29 mouse cellular contexts compared by ENCODE assay signal in genomic region chr4:150822624-150823023, GRCm38 (mm10). TPM values are rescaled to one million over a fixed set of nuclear protein-coding genes. Genes with fewer than 3 reads are reported as not detected.
A peak's percentile ranks its signal among the peaks of the same experiment; 100 is the strongest.
DNase-seq lines count a peak whose midpoint lies in the region; ATAC-seq and TF ChIP-seq lines count a peak whose summit lies in the region.
"Had no signal": no experiment of that assay in that cellular context is flagged by ENCODE, and none has a peak within 500 bp of the region (broad histone marks: within the 10 kb centered on the region; RNA-seq: fewer than 3 reads in every experiment).

No protein-coding gene starts in this region.

- DNase-seq in gastrocnemius, adult 2 months = no peak
- no peak for DNase-seq in gastrocnemius, postnatal 14 days
- no peak for DNase-seq in lung, postnatal 0 days (ENCODE audit: low spot score)
- DNase-seq in lung, postnatal 10 days = no peak
- peak; percentile 40 to 47 for DNase-seq in kidney, postnatal 36 days
- no peak for DNase-seq in forebrain, embryonic 14.5 days (ENCODE audit: low spot score)
- no peak for DNase-seq in layer of hippocampus, adult 9-10 months (ENCODE audit: low spot score)
- DNase-seq: adrenal gland, postnatal 10 days; cerebellum, adult 8-10 months; cerebellum, postnatal 25 days; forebrain, postnatal 0 days; gastrocnemius, postnatal 25 days; heart, adult 11 months; heart, postnatal 4 days; lung, adult 2 months; right cerebral cortex, postnatal 4 days; thymus, adult 18-20 months; thymus, postnatal 4 days had no signal

- no peak for ATAC-seq in lung, postnatal 0 days
- ATAC-seq in forebrain, embryonic 14.5 days = no peak
- ATAC-seq: forebrain, postnatal 0 days; intestine, embryonic 16.5 days; midbrain, embryonic 13.5 days; Patski had no signal

- no peak for TF ChIP-seq CTCF in gastrocnemius, adult 2 months (IDR thresholded peaks at IDR 0.05)
- TF ChIP-seq CTCF in lung, postnatal 0 days (IDR thresholded peaks at IDR 0.05) = no peak

- no peaks in the 10 kb centered on the region for H3K36me3 ChIP-seq in lung, postnatal 0 days (ENCODE audit: insufficient read depth, low read length)
- no peaks in the 10 kb centered on the region for H3K36me3 ChIP-seq in forebrain, embryonic 14.5 days (ENCODE audit: control insufficient read depth, insufficient read depth, low read length)
- H3K36me3 ChIP-seq: hindbrain, embryonic 13.5 days; limb, embryonic 15.5 days; midbrain, embryonic 13.5 days; neural tube, embryonic 13.5 days had no signal

- intact Hi-C loops in gastrocnemius, adult 2 months (cut with DNase I) = no loop called here
- intact Hi-C loops in gastrocnemius, postnatal 14 days (cut with DNase I; ENCODE audit: low total_unique reads) = no loop called here

- no peak overlapping the region for H3K9ac ChIP-seq in lung, postnatal 0 days (replicated peaks; ENCODE audit: low read depth)
- H3K9ac ChIP-seq in forebrain, embryonic 14.5 days (ENCODE audit: low read length) = no peak overlapping the region
- H3K9ac ChIP-seq: forebrain, postnatal 0 days; hindbrain, embryonic 13.5 days; limb, embryonic 15.5 days; liver, embryonic 14.5 days; midbrain, embryonic 13.5 days; neural tube, embryonic 13.5 days had no signal

- H3K4me1 ChIP-seq in lung, postnatal 0 days (ENCODE audit: insufficient read depth, low read depth, low read length) = peaks cover 34% of the 10 kb centered on the region; the same call in 1 of the 2 replicates
- H3K4me1 ChIP-seq in forebrain, embryonic 14.5 days (ENCODE audit: control insufficient read depth, insufficient read depth, low read length) = no peaks in the 10 kb centered on the region

- 77% methylated on average over 9 of the region's 9 CpGs for WGBS in lung, postnatal 0 days
- WGBS in forebrain, embryonic 14.5 days = 80% methylated on average over 9 of the region's 9 CpGs

- H3K9me3 ChIP-seq in lung, postnatal 0 days (ENCODE audit: low read length) = no peaks in the 10 kb centered on the region
- H3K9me3 ChIP-seq in forebrain, embryonic 14.5 days (replicated peaks; ENCODE audit: control insufficient read depth, low read length) = no peaks in the 10 kb centered on the region
- H3K9me3 ChIP-seq: hindbrain, embryonic 13.5 days; limb, embryonic 15.5 days; megakaryocyte, embryonic 14.5 days; midbrain, embryonic 13.5 days; neural tube, embryonic 13.5 days had no signal

- H3K4me2 ChIP-seq in lung, postnatal 0 days (replicated peaks; ENCODE audit: low read depth, low read length) = no peak overlapping the region
- H3K4me2 ChIP-seq in forebrain, embryonic 14.5 days (ENCODE audit: low read length) = no peak overlapping the region
- H3K4me2 ChIP-seq: heart, embryonic 11.5 days; hindbrain, embryonic 13.5 days; limb, embryonic 15.5 days; midbrain, embryonic 13.5 days; neural tube, embryonic 13.5 days had no signal

- TF ChIP-seq EP300 in lung, postnatal 0 days (IDR thresholded peaks at IDR 0.05) = no peak

- H3K27ac ChIP-seq in gastrocnemius, adult 2 months = peak overlapping the region; percentile 12
- H3K27ac ChIP-seq in lung, postnatal 0 days (ENCODE audit: low read length) = peak overlapping the region; percentile 76
- no peak overlapping the region for H3K27ac ChIP-seq in forebrain, embryonic 14.5 days (ENCODE audit: low read depth, low read length)
- H3K27ac ChIP-seq: hindbrain, embryonic 13.5 days; left cerebral cortex, adult 2 months; limb, embryonic 15.5 days; liver, embryonic 14.5 days; midbrain, embryonic 13.5 days; neural tube, embryonic 13.5 days; stomach, postnatal 0 days had no signal

- no peaks in the 10 kb centered on the region for H3K27me3 ChIP-seq in lung, postnatal 0 days (replicated peaks; ENCODE audit: insufficient read depth, low read length)
- H3K27me3 ChIP-seq in forebrain, embryonic 14.5 days (replicated peaks; ENCODE audit: control insufficient read depth, insufficient read depth, low read length) = no peaks in the 10 kb centered on the region
- H3K27me3 ChIP-seq: hindbrain, embryonic 13.5 days; limb, embryonic 15.5 days; midbrain, embryonic 13.5 days; neural tube, embryonic 13.5 days; Patski had no signal

- no peak overlapping the region for H3K4me3 ChIP-seq in gastrocnemius, adult 2 months
- H3K4me3 ChIP-seq in lung, postnatal 0 days (ENCODE audit: low read depth, low read length) = no peak overlapping the region
- H3K4me3 ChIP-seq in forebrain, embryonic 14.5 days (ENCODE audit: low read depth, low read length) = no peak overlapping the region
- H3K4me3 ChIP-seq: hindbrain, embryonic 13.5 days; left cerebral cortex, adult 2 months; limb, embryonic 15.5 days; megakaryocyte, embryonic 14.5 days; midbrain, embryonic 13.5 days; neural tube, embryonic 13.5 days had no signal

RNA-seq across cellular contexts. Expression of gene Errfi1, which starts 31.1 kb away (rescaled TPM):
- 10 to 100 TPM; 20.7 to 50.5 TPM for total RNA-seq in gastrocnemius, adult 2 months (2021)
- 10 to 100 TPM; 17.0 to 34.2 TPM for total RNA-seq in gastrocnemius, postnatal 14 days (2021)
- polyA plus RNA-seq in lung, postnatal 0 days (2015; fragmentation: Nextera tagmentation; extraction: Ambion mirVana) = 104 and 106 TPM in 2 replicates
- 17.4 and 19.1 TPM in 2 replicates for polyA plus RNA-seq in forebrain, embryonic 14.5 days (2014; fragmentation: Nextera tagmentation; extraction: Ambion mirVana)

Comparison
In these comparisons a context has a peak if more than half of its experiments do, and no peak if none do; other contexts are left out.
1. DNase-seq: peak in kidney, postnatal 36 days (2 of 2); none in gastrocnemius, adult 2 months (single experiment), gastrocnemius, postnatal 14 days (single experiment), lung, postnatal 0 days (single experiment), lung, postnatal 10 days (single experiment), forebrain, embryonic 14.5 days (single experiment) and layer of hippocampus, adult 9-10 months (single experiment).